9 mouse cellular contexts compared by ENCODE assay signal in the genomic region with DNA sequence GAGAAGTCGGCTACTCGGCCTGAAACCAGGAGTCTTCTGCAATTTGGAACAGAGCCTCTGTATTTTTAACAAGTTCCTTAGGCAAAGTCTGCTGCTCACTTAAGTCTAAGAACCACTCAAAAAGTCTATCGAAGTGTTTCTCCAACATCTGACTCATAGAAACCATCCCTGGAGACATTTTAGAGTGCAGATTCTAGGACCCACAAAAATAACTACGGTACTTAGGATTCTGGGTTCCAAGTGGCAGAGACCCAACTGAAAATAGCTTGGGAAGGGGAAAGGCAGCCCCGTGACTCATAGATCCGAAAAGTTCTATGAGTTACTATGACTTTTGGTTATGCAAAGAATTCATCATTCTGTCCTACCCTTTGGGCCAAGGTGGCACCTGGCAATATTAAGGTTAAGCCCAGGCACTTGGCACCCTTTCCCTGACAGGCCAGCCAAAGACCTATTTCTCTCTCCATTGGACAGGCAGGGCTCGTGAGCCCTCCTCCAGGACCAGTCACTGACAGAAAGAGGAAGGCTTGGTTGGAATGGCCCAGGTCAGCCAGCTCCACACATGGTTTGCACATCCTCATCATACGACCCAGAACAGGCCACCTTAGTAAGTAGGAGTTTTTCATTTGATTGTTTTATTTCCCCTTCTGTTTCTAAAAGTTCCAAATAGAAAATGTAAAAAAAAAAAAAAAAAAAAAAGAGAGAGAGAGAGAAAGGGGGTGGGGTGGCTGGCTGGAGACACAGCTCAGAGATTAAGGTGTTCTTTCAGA. TPM values are rescaled to one million over a fixed set of nuclear protein-coding genes. Genes with fewer than 3 reads are reported as not detected.
DNase-seq lines count a peak whose midpoint lies in the region; ATAC-seq and TF ChIP-seq lines count a peak whose summit lies in the region.
"Had no signal": no experiment of that assay in that cellular context is flagged by ENCODE, and none has a peak within 500 bp of the region (broad histone marks: within the 10 kb centered on the region; RNA-seq: fewer than 3 reads in every experiment).

No protein-coding gene starts in this region.

- H3K4me2 ChIP-seq in hindbrain, embryonic 11.5 days (replicated peaks; ENCODE audit: low read depth, low read length), result no peak overlapping the region

- peak overlapping the region; percentile 49 for H3K4me3 ChIP-seq in E14TG2a.4 (replicated peaks; ENCODE audit: low read length)
- no peak overlapping the region for H3K4me3 ChIP-seq in hindbrain, embryonic 11.5 days (ENCODE audit: low read depth, low read length)

- 0 out of 2 replicates have a peak, but pooled peaks cover 5% of the 10 kb centered on the region for H3K36me3 ChIP-seq in E14TG2a.4 (ENCODE audit: insufficient read depth, low read length)
- H3K36me3 ChIP-seq in hindbrain, embryonic 11.5 days (ENCODE audit: control insufficient read depth, insufficient read depth, low read length), result no peaks in the 10 kb centered on the region

- TF ChIP-seq CTCF in E14TG2a.4 (conservative IDR thresholded peaks at IDR 0.05; ENCODE audit: low read length), result no peak

- peak; percentile 42 for DNase-seq in cerebellum, adult 11 months
- DNase-seq in cerebellum, postnatal 4 days (ENCODE audit: low spot score in 2 of 2), result no peak
- DNase-seq in cerebellum, postnatal 25 days, result peak; percentile 61 to 73
- DNase-seq in lung, postnatal 14 days, result peak; percentile 32
- DNase-seq in hindbrain, embryonic 11.5 days (ENCODE audit: low spot score), result no peak
- DNase-seq in B cell, adult 2 months, result no peak
- no peak for DNase-seq in retina, embryonic 14.5 days (ENCODE audit: low spot score)
- DNase-seq: midbrain, embryonic 14.5 days had no signal

- H3K4me1 ChIP-seq in E14TG2a.4 (replicated peaks; ENCODE audit: low read depth, low read length), result peaks cover 99% of the 10 kb centered on the region
- no peaks in the 10 kb centered on the region for H3K4me1 ChIP-seq in hindbrain, embryonic 11.5 days (replicated peaks; ENCODE audit: control insufficient read depth, insufficient read depth, low read length)

- no peaks in the 10 kb centered on the region for H3K27me3 ChIP-seq in E14TG2a.4 (ENCODE audit: insufficient read depth, low read length)
- peaks cover 5% of the 10 kb centered on the region; the same call in 1 of the 2 replicates for H3K27me3 ChIP-seq in hindbrain, embryonic 11.5 days (ENCODE audit: control insufficient read depth, insufficient read depth, low read length)

- 83% methylated on average over 8 of the region's 8 CpGs for WGBS in hindbrain, embryonic 11.5 days

- no peaks in the 10 kb centered on the region for H3K9me3 ChIP-seq in E14TG2a.4 (ENCODE audit: low read length)
- no peaks in the 10 kb centered on the region for H3K9me3 ChIP-seq in hindbrain, embryonic 11.5 days (ENCODE audit: control insufficient read depth, low read length)

- no peak overlapping the region for H3K9ac ChIP-seq in hindbrain, embryonic 11.5 days (ENCODE audit: low read depth, low read length)

- no peak for ATAC-seq in hindbrain, embryonic 11.5 days (ENCODE audit: low FRiP score)

- H3K27ac ChIP-seq in hindbrain, embryonic 11.5 days (ENCODE audit: low read depth, low read length), result no peak overlapping the region

RNA-seq across cellular contexts. Expression of a gene that starts 27.6 kb away (rescaled TPM):
- 6.1 and 11.2 TPM in 2 replicates for polyA plus RNA-seq in hindbrain, embryonic 11.5 days (2014; fragmentation: Nextera tagmentation; extraction: Ambion mirVana)

Comparison
In these comparisons a context has a peak if more than half of its experiments do, and no peak if none do; other contexts are left out.
1. DNase-seq: peak in cerebellum, adult 11 months (single experiment), cerebellum, postnatal 25 days (2 of 2) and lung, postnatal 14 days (single experiment); none in cerebellum, postnatal 4 days (0 of 2), hindbrain, embryonic 11.5 days (single experiment), B cell, adult 2 months (0 of 2) and retina, embryonic 14.5 days (single experiment).